Mouse (Mus musculus) ES-CJ7 (cell line): ENCODE results near the gene Babam2.

Experiments
- DNase-seq: peaks from one replicate; pipeline ENCODE4 v3.0.0; 2011; ENCODE audit warnings: low read depth, low spot score

The Babam2 gene

GRCm38 (mm10) chr5:31987541-31988307 lies 290.2 kb downstream of the Babam2 start:
- DNase-seq = no peak

GRCm38 (mm10) chr5:31997189-31997954 lies 299.9 kb downstream of the Babam2 start:
- no peak for DNase-seq

GRCm38 (mm10) chr5:31998806-31999205 lies 301.3 kb downstream of the Babam2 start:
- DNase-seq = no peak

- DNase-seq = no peak
These were observed 302.6 kb downstream of the Babam2 start for GRCm38 (mm10) chr5:32000076-32000475.

- DNase-seq = no peak
These were observed 303.8 kb downstream of the Babam2 start for GRCm38 (mm10) chr5:32001266-32001665.

GRCm38 (mm10) chr5:32001771-32002170 lies 304.3 kb downstream of the Babam2 start:
- DNase-seq = no peak

GRCm38 (mm10) chr5:32008401-32008800 lies 310.9 kb downstream of the Babam2 start:
- no peak for DNase-seq

GRCm38 (mm10) chr5:32010056-32010455 lies 312.6 kb downstream of the Babam2 start:
- no peak for DNase-seq

GRCm38 (mm10) chr5:32013053-32013452 lies 315.6 kb downstream of the Babam2 start:
- no peak for DNase-seq

- no peak for DNase-seq
These were observed 317.3 kb downstream of the Babam2 start for GRCm38 (mm10) chr5:32014786-32015185.

GRCm38 (mm10) chr5:32015949-32016478 lies 318.5 kb downstream of the Babam2 start:
- DNase-seq = no peak

- peak; percentile 35 for DNase-seq
These were observed 320.2 kb downstream of the Babam2 start for GRCm38 (mm10) chr5:32017686-32018085.

- no peak for DNase-seq
These were observed 320.8 kb downstream of the Babam2 start for GRCm38 (mm10) chr5:32018276-32018675.

- DNase-seq = no peak
These were observed 332.4 kb downstream of the Babam2 start for GRCm38 (mm10) chr5:32029834-32030433.

- no peak for DNase-seq
These were observed 335.7 kb downstream of the Babam2 start for GRCm38 (mm10) chr5:32033185-32033584.

- no peak for DNase-seq
These were observed 336.1 kb downstream of the Babam2 start for GRCm38 (mm10) chr5:32033621-32034020.

- no peak for DNase-seq
These were observed 337.1 kb downstream of the Babam2 start for GRCm38 (mm10) chr5:32034475-32035054.

GRCm38 (mm10) chr5:32035721-32036320 lies 338.3 kb downstream of the Babam2 start:
- no peak for DNase-seq

GRCm38 (mm10) chr5:32036896-32037295 lies 339.4 kb downstream of the Babam2 start:
- DNase-seq = no peak

GRCm38 (mm10) chr5:32037546-32037945 lies 340.1 kb downstream of the Babam2 start:
- no peak for DNase-seq

- no peak for DNase-seq
These were observed 341.5 kb downstream of the Babam2 start for GRCm38 (mm10) chr5:32038994-32039393.
